ENCODE assay signal across 9 mouse cellular contexts in the genomic region with DNA sequence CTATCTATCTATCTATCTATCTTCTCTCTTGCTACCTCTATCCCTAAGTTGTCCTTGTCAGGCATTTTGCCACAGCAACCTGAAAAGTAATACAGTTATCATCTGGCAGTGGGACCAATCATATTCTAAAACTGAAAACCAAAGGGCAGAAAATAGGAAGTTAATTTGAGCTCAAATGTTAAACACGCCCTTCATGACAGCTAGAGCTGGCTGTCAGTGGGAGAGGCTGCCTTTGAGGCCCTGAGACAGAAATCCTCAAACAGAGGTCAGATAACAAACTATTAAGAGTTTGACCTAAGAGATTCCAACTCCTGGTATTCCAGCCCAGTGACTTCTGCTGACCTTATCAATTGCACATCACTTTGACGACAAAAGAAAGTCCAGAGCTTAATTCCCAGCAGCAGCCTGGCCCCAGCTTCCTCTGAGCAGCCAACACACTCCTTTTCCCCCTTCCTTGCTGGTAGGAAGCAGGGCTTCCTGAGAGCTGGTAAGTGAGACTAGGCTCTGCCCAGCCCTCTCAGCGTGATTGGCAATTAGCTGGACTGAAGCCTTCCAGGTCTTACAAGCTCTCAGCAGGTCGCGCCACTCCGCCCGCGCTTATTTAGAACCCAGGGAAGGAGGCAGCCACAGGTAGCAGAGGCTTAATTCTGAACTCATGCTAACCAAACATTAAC.
DNase-seq lines count a peak whose midpoint lies in the region; ATAC-seq lines count a peak whose summit lies in the region.
"Had no signal": no experiment of that assay in that cellular context is flagged by ENCODE, and none has a peak within 500 bp of the region (broad histone marks: within the 10 kb centered on the region; RNA-seq: fewer than 3 reads in every experiment).

No protein-coding gene starts in this region.

- H3K27ac ChIP-seq in forebrain, embryonic 10.5 days, result no peak overlapping the region
- no peak overlapping the region for H3K27ac ChIP-seq in forebrain, embryonic 16.5 days (ENCODE audit: low read length)
- no peak overlapping the region for H3K27ac ChIP-seq in midbrain, embryonic 12.5 days (replicated peaks)
- H3K27ac ChIP-seq in midbrain, embryonic 11.5 days (ENCODE audit: low read depth, low read length), result no peak overlapping the region
- no peak overlapping the region for H3K27ac ChIP-seq in heart, embryonic 15.5 days
- H3K27ac ChIP-seq in intestine, embryonic 15.5 days, result no peak overlapping the region

- DNase-seq in forebrain, embryonic 10.5 days (ENCODE audit: extremely low spot score, low spot score), result peak; percentile 53
- DNase-seq in midbrain, embryonic 11.5 days (ENCODE audit: low spot score, missing footprints), result no peak
- DNase-seq in right cerebral cortex, adult 18-20 months, result no peak
- DNase-seq: gastrocnemius, postnatal 25 days had no signal

- H3K4me3 ChIP-seq in forebrain, embryonic 10.5 days, result peak overlapping the region; percentile 18; the same call in 1 of the 2 replicates
- no peak overlapping the region for H3K4me3 ChIP-seq in forebrain, embryonic 16.5 days (replicated peaks; ENCODE audit: low read length)
- no peak overlapping the region for H3K4me3 ChIP-seq in midbrain, embryonic 12.5 days
- no peak overlapping the region for H3K4me3 ChIP-seq in midbrain, embryonic 11.5 days (ENCODE audit: low read depth, low read length)
- H3K4me3 ChIP-seq in heart, embryonic 15.5 days, result 0 out of 2 replicates have a peak overlapping the region, but pooled peaks have one; percentile 4
- H3K4me3 ChIP-seq in intestine, embryonic 15.5 days (replicated peaks), result no peak overlapping the region

- H3K9me3 ChIP-seq in forebrain, embryonic 10.5 days, result no peaks in the 10 kb centered on the region; the same call in 1 of the 2 replicates
- H3K9me3 ChIP-seq in forebrain, embryonic 16.5 days (ENCODE audit: control insufficient read depth, low read length), result peaks cover 8% of the 10 kb centered on the region; the same call in 1 of the 2 replicates
- no peaks in the 10 kb centered on the region for H3K9me3 ChIP-seq in midbrain, embryonic 12.5 days
- peaks cover 3% of the 10 kb centered on the region; the same call in 1 of the 2 replicates for H3K9me3 ChIP-seq in midbrain, embryonic 11.5 days (ENCODE audit: control insufficient read depth, low read length)
- H3K9me3 ChIP-seq in heart, embryonic 15.5 days (replicated peaks), result no peaks in the 10 kb centered on the region
- H3K9me3 ChIP-seq in intestine, embryonic 15.5 days, result no peaks in the 10 kb centered on the region

- H3K4me2 ChIP-seq in forebrain, embryonic 16.5 days (ENCODE audit: low read length), result no peak overlapping the region
- peak overlapping the region; percentile 13; the same call in 1 of the 2 replicates for H3K4me2 ChIP-seq in midbrain, embryonic 12.5 days (replicated peaks)
- H3K4me2 ChIP-seq in midbrain, embryonic 11.5 days, result no peak overlapping the region
- peak overlapping the region; percentile 32; the same call in 1 of the 2 replicates for H3K4me2 ChIP-seq in heart, embryonic 15.5 days
- H3K4me2 ChIP-seq in intestine, embryonic 15.5 days (replicated peaks), result no peak overlapping the region

- peaks cover 26% of the 10 kb centered on the region for H3K4me1 ChIP-seq in forebrain, embryonic 10.5 days
- peaks cover 7% of the 10 kb centered on the region for H3K4me1 ChIP-seq in forebrain, embryonic 16.5 days (replicated peaks; ENCODE audit: control insufficient read depth, insufficient read depth, low read length)
- H3K4me1 ChIP-seq in midbrain, embryonic 12.5 days, result peaks cover 9% of the 10 kb centered on the region
- H3K4me1 ChIP-seq in midbrain, embryonic 11.5 days (ENCODE audit: control insufficient read depth, insufficient read depth, low read length), result peaks cover 5% of the 10 kb centered on the region; the same call in 1 of the 2 replicates
- H3K4me1 ChIP-seq in heart, embryonic 15.5 days (replicated peaks), result peaks cover 13% of the 10 kb centered on the region
- 0 out of 2 replicates have a peak, but pooled peaks cover 4% of the 10 kb centered on the region for H3K4me1 ChIP-seq in intestine, embryonic 15.5 days (replicated peaks)

- H3K9ac ChIP-seq in forebrain, embryonic 16.5 days (replicated peaks; ENCODE audit: low read depth, low read length), result no peak overlapping the region
- H3K9ac ChIP-seq in midbrain, embryonic 12.5 days (replicated peaks), result no peak overlapping the region
- H3K9ac ChIP-seq in midbrain, embryonic 11.5 days (ENCODE audit: low read length), result no peak overlapping the region
- H3K9ac ChIP-seq in heart, embryonic 15.5 days, result no peak overlapping the region
- no peak overlapping the region for H3K9ac ChIP-seq in intestine, embryonic 15.5 days

- WGBS in forebrain, embryonic 10.5 days, result 3% methylated on average over 8 of the region's 8 CpGs
- WGBS in forebrain, embryonic 16.5 days, result 8% methylated on average over 8 of the region's 8 CpGs
- WGBS in midbrain, embryonic 12.5 days, result 7% methylated on average over 8 of the region's 8 CpGs
- 4% methylated on average over 8 of the region's 8 CpGs for WGBS in midbrain, embryonic 11.5 days
- 16% methylated on average over 8 of the region's 8 CpGs for WGBS in heart, embryonic 15.5 days
- WGBS in intestine, embryonic 15.5 days, result 21% methylated on average over 8 of the region's 8 CpGs

- H3K27me3 ChIP-seq in forebrain, embryonic 10.5 days (ENCODE audit: poor library complexity, severe bottlenecking), result peaks cover 51% of the 10 kb centered on the region
- no peaks in the 10 kb centered on the region for H3K27me3 ChIP-seq in forebrain, embryonic 16.5 days (replicated peaks; ENCODE audit: control insufficient read depth, insufficient read depth, low read length)
- H3K27me3 ChIP-seq in midbrain, embryonic 12.5 days, result no peaks in the 10 kb centered on the region
- no peaks in the 10 kb centered on the region for H3K27me3 ChIP-seq in midbrain, embryonic 11.5 days (ENCODE audit: control insufficient read depth, insufficient read depth, low read length)
- H3K27me3 ChIP-seq in heart, embryonic 15.5 days, result peaks cover 4% of the 10 kb centered on the region; the same call in 1 of the 2 replicates
- H3K27me3 ChIP-seq in intestine, embryonic 15.5 days (replicated peaks), result no peaks in the 10 kb centered on the region

- ATAC-seq in forebrain, embryonic 16.5 days, result no peak
- no peak for ATAC-seq in midbrain, embryonic 12.5 days (ENCODE audit: low FRiP score, low read depth)
- no peak for ATAC-seq in midbrain, embryonic 11.5 days (ENCODE audit: low FRiP score)
- ATAC-seq in heart, embryonic 15.5 days (replicated peaks; ENCODE audit: insufficient number of reproducible peaks, insufficient read depth, low FRiP score, low read depth), result no peak
- no peak for ATAC-seq in intestine, embryonic 15.5 days
- no peak for ATAC-seq in erythroblast, adult 5-6 weeks (replicated peaks; ENCODE audit: low FRiP score, poor library complexity, severe bottlenecking)

- H3K36me3 ChIP-seq in forebrain, embryonic 10.5 days (replicated peaks), result no peaks in the 10 kb centered on the region
- H3K36me3 ChIP-seq in forebrain, embryonic 16.5 days (ENCODE audit: control insufficient read depth, insufficient read depth), result no peaks in the 10 kb centered on the region
- H3K36me3 ChIP-seq in midbrain, embryonic 12.5 days, result no peaks in the 10 kb centered on the region
- no peaks in the 10 kb centered on the region for H3K36me3 ChIP-seq in midbrain, embryonic 11.5 days (ENCODE audit: control insufficient read depth, insufficient read depth, low read length)
- no peaks in the 10 kb centered on the region for H3K36me3 ChIP-seq in heart, embryonic 15.5 days
- no peaks in the 10 kb centered on the region for H3K36me3 ChIP-seq in intestine, embryonic 15.5 days

Comparison
In these comparisons a context has a peak if more than half of its experiments do, and no peak if none do; other contexts are left out.
1. H3K4me3 ChIP-seq: peak in forebrain, embryonic 10.5 days (single experiment) and heart, embryonic 15.5 days (single experiment); none in forebrain, embryonic 16.5 days (single experiment), midbrain, embryonic 12.5 days (single experiment), midbrain, embryonic 11.5 days (single experiment) and intestine, embryonic 15.5 days (single experiment).
2. H3K4me2 ChIP-seq: peak in midbrain, embryonic 12.5 days (single experiment) and heart, embryonic 15.5 days (single experiment); none in forebrain, embryonic 16.5 days (single experiment), midbrain, embryonic 11.5 days (single experiment) and intestine, embryonic 15.5 days (single experiment).